Mouse (Mus musculus) left cerebral cortex, adult 11 months (tissue): Measurements from ENCODE around the gene Grk4.
"Not testable (repeated sequence)": the region's sequence is repeated elsewhere in the genome, so short reads cannot be mapped to it uniquely, and the experiment has no call there.

Experiments
- DNase-seq: peaks from one replicate; pipeline ENCODE4 v3.0.0; 2022; ENCODE audit warnings: low spot score

Grk4 gene

GRCm38 (mm10) chr5:34708436-34708835 lies 48.3 kb downstream of the Grk4 start:
- no peak for DNase-seq

GRCm38 (mm10) chr5:34714371-34714770 lies 54.2 kb downstream of the Grk4 start:
- not testable (repeated sequence) for DNase-seq

- DNase-seq: no peak
Observed at GRCm38 (mm10) chr5:34714816-34715215, 54.6 kb downstream of the Grk4 start.

GRCm38 (mm10) chr5:34729141-34729540 lies 69.0 kb downstream of the Grk4 start:
- DNase-seq: no peak

- DNase-seq: no peak
Observed at GRCm38 (mm10) chr5:34730255-34730654, 70.1 kb downstream of the Grk4 start.

GRCm38 (mm10) chr5:34751477-34751876 lies 91.3 kb downstream of the Grk4 start:
- no peak for DNase-seq

- no peak for DNase-seq
Observed at GRCm38 (mm10) chr5:34758762-34759161, 98.6 kb downstream of the Grk4 start.

GRCm38 (mm10) chr5:34760850-34761508 lies 100.8 kb downstream of the Grk4 start:
- DNase-seq: no peak

- peak; percentile 94 for DNase-seq
Observed at GRCm38 (mm10) chr5:34761509-34761908, 101.3 kb downstream of the Grk4 start, which contains the start of gene Htt. Gene Htt (plus strand): TSS chr5:34761740.

- peak; percentile 29 for DNase-seq
Observed at GRCm38 (mm10) chr5:34761934-34762611, 101.9 kb downstream of the Grk4 start.

- DNase-seq: no peak
Observed at GRCm38 (mm10) chr5:34771818-34772217, 111.6 kb downstream of the Grk4 start.

GRCm38 (mm10) chr5:34772696-34773245 lies 112.6 kb downstream of the Grk4 start:
- DNase-seq: no peak

GRCm38 (mm10) chr5:34773392-34773791 lies 113.2 kb downstream of the Grk4 start:
- no peak for DNase-seq

GRCm38 (mm10) chr5:34785027-34785426 lies 124.8 kb downstream of the Grk4 start:
- no peak for DNase-seq

GRCm38 (mm10) chr5:34791141-34791540 lies 131.0 kb downstream of the Grk4 start:
- DNase-seq: no peak

GRCm38 (mm10) chr5:34800292-34800953 lies 140.2 kb downstream of the Grk4 start:
- no peak for DNase-seq
